Mouse (Mus musculus): Measurements from ENCODE around the gene Slc18a3.

GRCm38 (mm10) chr14:32503897-32504296 lies 39.2 kb upstream of the Slc18a3 start:
- TF ChIP-seq CEBPB (IDR thresholded peaks at IDR 0.05; ENCODE audit: insufficient read depth, poor library complexity, severe bottlenecking) (no peak), POLR2A (IDR thresholded peaks at IDR 0.05; ENCODE audit: insufficient read length, low read depth) (no peak), REST (IDR thresholded peaks at IDR 0.05; ENCODE audit: insufficient read depth, insufficient read length) (no peak), MYOD1 (IDR thresholded peaks at IDR 0.05; ENCODE audit: control insufficient read depth in 1 of 3, insufficient read length in 2 of 3, low read depth in 2 of 3) (no peak), POLR2AphosphoS2 (IDR thresholded peaks at IDR 0.05; ENCODE audit: insufficient read length, low read depth) (no peak), MAX (IDR thresholded peaks at IDR 0.05; ENCODE audit: low read depth) (no peak), SRF (IDR thresholded peaks at IDR 0.05; ENCODE audit: control insufficient read depth, insufficient read length, low read depth) (no peak), USF1 (IDR thresholded peaks at IDR 0.05; ENCODE audit: low read depth) (no peak), MYOG (IDR thresholded peaks at IDR 0.05; ENCODE audit: control insufficient read depth in 1 of 3, insufficient read depth in 1 of 3, insufficient read length in 2 of 3, low read depth in 2 of 3) (no peak), TCF12 (IDR thresholded peaks at IDR 0.05; ENCODE audit: insufficient read depth, poor library complexity, severe bottlenecking) (no peak), E2F4 (IDR thresholded peaks at IDR 0.05; ENCODE audit: insufficient read depth) (no peak)

All from myocyte (in vitro differentiated cells).